Mouse (Mus musculus) testis, adult 2 months (tissue): ENCODE measurements around the gene Ndrg2.

Source experiments
- CTCF ChIP-seq: fragments of 200-500 bp; IDR thresholded peaks from 2 replicates; pipeline ENCODE4 v1.5.1; 2012; ENCODE audit warnings: low read depth, mild to moderate bottlenecking, inconsistent platforms, low read length, moderate library complexity; ENCODE audit not compliant: control insufficient read depth, insufficient read depth, insufficient replicate concordance
- POLR2A ChIP-seq: fragments of 200-500 bp; IDR thresholded peaks from 2 replicates; pipeline ENCODE4 v1.6.1; 2012; ENCODE audit warnings: low read depth, mild to moderate bottlenecking, inconsistent platforms, low read length, moderate library complexity; ENCODE audit not compliant: control insufficient read depth

- TF ChIP-seq CTCF, result no peak
- TF ChIP-seq POLR2A, result no peak
Measured at GRCm38 (mm10) chr14:51915030-51915429, 1.1 kb upstream of the Ndrg2 start.
